Mouse (Mus musculus) spleen, postnatal 14 days (tissue): ENCODE results near the gene Osbpl2.
A peak's percentile ranks its signal among the peaks of the same experiment; 100 is the strongest.

Experiments used
- DNase-seq, 2 experiments: peaks; one replicate each; pipeline ENCODE4 v3.0.0; 2021 to 2022; ENCODE audit warnings: low spot score in 2 of 2

The Osbpl2 gene

GRCm38 (mm10) chr2:180118661-180119438 lies at the start of gene Osbpl2:
Gene Osbpl2, plus strand, starts transcription at chr2:180119306.
- DNase-seq: peak; percentile 97 to 98

GRCm38 (mm10) chr2:180069770-180070480 lies 49.2 kb upstream of the Osbpl2 start:
- DNase-seq: no peak

- peak; percentile 85 to 89 for DNase-seq
Measured at GRCm38 (mm10) chr2:180070481-180071453, 48.3 kb upstream of the Osbpl2 start, which contains the start of gene Mtg2. Gene Mtg2, plus strand, starts transcription at chr2:180070588.

GRCm38 (mm10) chr2:180071671-180072070 lies 47.4 kb upstream of the Osbpl2 start:
- DNase-seq: no peak

GRCm38 (mm10) chr2:180072886-180073285 lies 46.2 kb upstream of the Osbpl2 start:
- no peak for DNase-seq

- no peak for DNase-seq
Measured at GRCm38 (mm10) chr2:180077622-180078021, 41.5 kb upstream of the Osbpl2 start.

- DNase-seq: no peak
Measured at GRCm38 (mm10) chr2:180080680-180081079, 38.4 kb upstream of the Osbpl2 start.

GRCm38 (mm10) chr2:180083063-180083462 lies 36.0 kb upstream of the Osbpl2 start:
- no peak for DNase-seq

- DNase-seq: no peak
Measured at GRCm38 (mm10) chr2:180084565-180084964, 34.5 kb upstream of the Osbpl2 start.

GRCm38 (mm10) chr2:180085926-180086636 lies 33.0 kb upstream of the Osbpl2 start:
- DNase-seq: no peak

GRCm38 (mm10) chr2:180086637-180087027 lies 32.5 kb upstream of the Osbpl2 start:
- no peak for DNase-seq

- DNase-seq: no peak
Measured at GRCm38 (mm10) chr2:180087472-180087871, 31.6 kb upstream of the Osbpl2 start.

- no peak for DNase-seq
Measured at GRCm38 (mm10) chr2:180090285-180090684, 28.8 kb upstream of the Osbpl2 start.

GRCm38 (mm10) chr2:180095711-180096110 lies 23.4 kb upstream of the Osbpl2 start:
- no peak for DNase-seq

- no peak for DNase-seq
Measured at GRCm38 (mm10) chr2:180097585-180097984, 21.5 kb upstream of the Osbpl2 start.

- peak in 1 of 2 experiments; percentile 5 for DNase-seq
Measured at GRCm38 (mm10) chr2:180098167-180098566, 20.9 kb upstream of the Osbpl2 start.

GRCm38 (mm10) chr2:180099529-180099928 lies 19.6 kb upstream of the Osbpl2 start:
- DNase-seq: no peak

- DNase-seq: no peak
Measured at GRCm38 (mm10) chr2:180103151-180103977, 15.7 kb upstream of the Osbpl2 start.

GRCm38 (mm10) chr2:180103978-180104658 lies 15.0 kb upstream of the Osbpl2 start, which contains the start of gene Hrh3:
Gene Hrh3, minus strand, starts transcription at chr2:180104488.
- DNase-seq: peak; percentile 61 to 69
